Mouse (Mus musculus) large intestine, adult 2 months (tissue): ENCODE measurements around the gene 1700019A02Rik. TPM values are rescaled to one million over a fixed set of nuclear protein-coding genes. Genes with fewer than 3 reads are reported as not detected.

Experiments used
- DNase-seq: peaks from one replicate; pipeline ENCODE4 v3.0.0-alpha.2; 2012; ENCODE audit warnings: low read depth, low spot score
- WGBS: fragments of 180-500 bp; shearing (Covaris S2); methylation state at CpG from one replicate; pipeline ENCODE4 v1.1.7; 2018; 5-methylcytosine and 5-hydroxymethylcytosine counted together
- polyA plus RNA-seq: library from polyadenylated mRNA; depleted of rRNA; stranded (reverse); fragments of >200 nt; gene quantifications from 2 replicates; pipeline ENCODE4 v1.2.3, GENCODE M21; 2012; rRNA removed

Gene 1700019A02Rik
- polyA plus RNA-seq: not detected in 2 replicates

GRCm38 (mm10) chr1:53187536-53187935, at the start of gene 1700019A02Rik:
Gene 1700019A02Rik, minus strand, starts transcription at chr1:53187636.
- DNase-seq: no peak
- WGBS: 96% methylated on average over 8 of the region's 8 CpGs

DNA sequence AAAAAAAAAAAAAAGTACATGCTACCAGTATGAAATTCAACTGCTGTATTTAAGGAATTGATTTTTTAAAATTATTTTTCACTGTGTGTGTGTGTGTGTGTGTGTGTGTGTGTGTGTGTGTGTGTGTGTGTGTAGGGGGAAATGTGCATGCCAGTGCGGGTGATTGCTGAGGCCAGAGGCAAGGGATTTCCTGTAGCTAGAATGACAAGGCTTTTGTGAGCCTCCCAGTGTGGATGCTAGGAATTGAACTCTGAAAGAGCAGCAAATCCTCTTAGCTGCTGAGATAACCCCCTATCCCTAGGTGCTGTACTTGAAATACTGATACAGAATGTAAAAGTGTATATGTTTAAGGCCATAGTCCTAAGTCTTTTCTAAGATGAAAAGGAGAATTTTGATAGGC, 38.6 kb upstream of the 1700019A02Rik start:
- 83% methylated on average over 1 of the region's 1 CpGs for whole genome bisulfite sequencing
- no peak for DNase-seq

DNA sequence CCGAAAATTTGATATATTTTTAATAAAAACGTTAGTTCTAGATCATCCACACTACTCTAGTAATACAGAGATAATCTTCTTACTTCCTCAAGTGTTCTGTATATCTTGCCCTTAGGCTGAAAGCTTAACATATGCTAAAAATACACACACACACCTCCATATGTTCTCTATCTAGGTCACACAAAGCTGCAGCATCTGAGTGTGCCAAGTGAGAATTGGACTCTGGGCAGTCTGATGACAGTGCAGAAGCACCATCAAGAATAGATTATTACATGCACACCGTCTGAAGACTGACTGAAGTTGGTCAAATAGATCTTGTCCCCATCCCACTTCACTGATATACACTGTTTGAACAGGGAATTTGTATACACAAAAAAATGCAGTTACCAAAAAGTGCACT, 38.2 kb upstream of the 1700019A02Rik start:
- no peak for DNase-seq
- WGBS: 85% methylated on average over 3 of the region's 3 CpGs

DNA sequence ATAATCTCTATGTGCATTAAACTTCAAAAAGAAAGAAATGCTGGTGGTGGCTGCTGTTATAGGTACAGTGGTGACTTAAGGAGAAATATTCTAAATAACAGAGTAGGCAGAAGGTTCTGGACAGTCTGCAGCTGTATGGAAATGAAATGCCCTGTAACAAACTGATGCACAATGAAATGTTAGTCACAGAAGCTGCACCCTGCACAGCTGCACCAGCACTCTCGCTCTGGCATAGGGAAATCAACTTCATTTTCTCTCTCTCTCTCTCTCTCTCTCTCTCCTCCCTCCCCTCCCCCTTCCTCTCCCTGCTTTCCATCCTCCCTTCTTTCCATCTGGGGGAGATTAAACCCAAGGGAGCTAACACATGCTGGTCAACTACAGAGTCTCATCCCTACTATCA, 37.3 kb upstream of the 1700019A02Rik start:
- 95% methylated on average over 1 of the region's 1 CpGs for WGBS
- DNase-seq: no peak

GRCm38 (mm10) chr1:53210136-53210535, 22.7 kb upstream of the 1700019A02Rik start:
- DNase-seq: no peak

DNA sequence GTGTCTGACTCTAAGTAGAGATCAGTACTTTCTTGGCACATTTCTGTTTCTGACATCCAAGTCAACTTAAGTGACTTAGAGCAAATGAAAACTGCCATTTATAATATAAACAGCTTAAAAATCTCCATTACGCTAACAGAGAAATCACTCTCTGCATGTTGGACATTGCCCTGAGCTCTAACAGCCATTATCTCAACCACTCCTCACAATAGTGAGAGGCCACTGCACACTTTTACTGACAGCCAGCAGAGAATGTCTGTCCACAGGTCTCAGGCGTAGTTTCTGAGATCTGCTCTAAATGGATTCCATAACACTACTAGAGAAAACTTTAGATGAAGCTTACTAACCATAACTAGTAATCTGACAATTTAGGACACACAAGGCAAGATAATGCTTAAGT, 16.5 kb upstream of the 1700019A02Rik start:
- 91% methylated on average over 2 of the region's 2 CpGs for WGBS
- no peak for DNase-seq

DNA sequence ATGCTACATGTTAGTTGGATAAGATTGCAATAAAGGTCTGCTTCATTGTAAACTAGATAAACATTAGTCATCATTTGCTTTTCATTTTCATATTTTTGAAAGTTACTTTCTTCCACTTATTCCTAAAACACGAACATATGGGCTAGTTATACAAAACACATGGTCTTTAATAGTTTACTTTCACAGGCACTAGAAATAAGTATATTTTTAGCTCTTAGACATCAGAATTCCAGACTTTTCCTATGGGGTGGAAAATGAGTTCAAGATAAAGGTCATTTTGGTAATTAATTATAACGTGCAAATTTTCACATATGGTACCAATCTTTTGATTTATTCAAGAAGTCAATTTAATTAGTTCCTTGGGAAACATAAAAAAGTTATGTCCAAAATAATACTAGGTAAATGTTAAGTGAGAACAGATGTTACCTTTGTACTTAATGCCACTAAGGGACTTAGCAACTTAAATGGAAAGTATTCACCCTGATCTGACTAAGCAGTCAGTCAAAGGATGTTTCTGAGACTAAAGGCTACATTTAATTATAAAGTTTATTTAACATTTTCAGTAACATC, 14.3 kb upstream of the 1700019A02Rik start:
- WGBS: 72% methylated on average over 2 of the region's 2 CpGs
- DNase-seq: no peak

GRCm38 (mm10) chr1:53194536-53194935, 7.1 kb upstream of the 1700019A02Rik start:
- 92% methylated on average over 3 of the region's 3 CpGs for WGBS

DNA sequence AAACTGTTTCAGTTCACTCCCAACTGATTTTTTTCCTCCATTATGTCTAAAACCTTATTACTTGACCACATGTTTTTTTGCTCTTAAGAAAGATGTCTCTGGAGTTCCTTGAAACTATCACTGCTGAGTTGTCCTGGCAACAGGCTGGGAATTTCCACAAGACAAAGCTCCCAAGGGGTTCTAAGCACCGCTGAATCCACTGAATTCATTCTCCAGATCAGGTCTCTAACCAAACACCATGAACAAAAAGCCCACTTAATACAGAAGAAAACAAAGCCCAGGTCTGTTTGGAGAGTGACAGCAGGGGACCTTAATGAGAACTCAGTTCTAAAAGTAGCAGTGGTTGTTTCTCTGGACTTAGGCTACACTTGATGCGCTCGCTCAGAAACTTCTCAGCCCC, 3.8 kb upstream of the 1700019A02Rik start:
- WGBS: 92% methylated on average over 3 of the region's 3 CpGs
- DNase-seq: no peak

More at GRCm38 (mm10) chr1:53194536-53194935, 7.1 kb upstream of the 1700019A02Rik start:
- DNase-seq: no peak

- WGBS: 72% methylated on average over 3 of the region's 3 CpGs
- no peak for DNase-seq
Observed at GRCm38 (mm10) chr1:53189620-53190019, 2.2 kb upstream of the 1700019A02Rik start.

DNA sequence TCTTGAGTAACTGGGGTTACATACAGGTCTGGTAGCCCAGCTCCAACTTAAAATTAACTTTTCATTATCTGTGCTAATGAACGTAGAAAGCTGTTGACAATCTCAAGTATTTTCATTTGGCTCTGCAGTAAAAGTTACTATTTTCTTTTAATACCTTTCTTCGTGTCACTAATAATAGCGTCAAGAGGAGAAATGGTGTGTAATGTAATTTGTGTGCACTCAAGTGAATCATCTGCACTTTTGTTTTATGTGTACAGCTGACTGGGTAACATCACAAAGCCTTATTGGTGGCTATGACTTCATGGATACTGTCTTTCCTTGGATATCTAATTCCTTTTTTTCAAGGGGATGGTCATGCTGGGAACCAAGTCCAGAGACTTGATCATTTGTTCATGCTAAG, 1.1 kb downstream of the 1700019A02Rik start:
- 94% methylated on average over 3 of the region's 3 CpGs for WGBS
- DNase-seq: no peak

DNA sequence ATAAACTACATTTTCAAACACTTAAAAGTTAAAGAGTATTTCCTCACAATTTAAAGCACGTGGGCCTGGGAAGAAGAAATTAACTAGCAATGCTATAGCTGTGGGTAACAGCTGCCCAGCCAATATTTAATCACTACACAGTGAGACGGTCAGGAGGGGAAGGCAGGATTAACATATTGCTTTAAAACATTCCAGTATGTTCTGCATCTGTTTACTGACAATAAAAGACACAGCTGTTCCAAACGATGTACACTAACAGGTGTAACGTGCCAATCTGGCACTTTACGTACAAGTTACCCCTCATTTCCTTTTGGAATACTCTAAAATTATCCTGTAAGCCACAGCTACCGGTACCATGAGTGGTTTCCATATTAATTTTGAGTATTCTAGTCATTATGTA, 29.7 kb downstream of the 1700019A02Rik start:
- WGBS: 41% methylated on average over 6 of the region's 6 CpGs
- no peak for DNase-seq

GRCm38 (mm10) chr1:53123066-53123465, 64.4 kb downstream of the 1700019A02Rik start:
- 23% methylated on average over 2 of the region's 2 CpGs for WGBS
- no peak for DNase-seq

DNA sequence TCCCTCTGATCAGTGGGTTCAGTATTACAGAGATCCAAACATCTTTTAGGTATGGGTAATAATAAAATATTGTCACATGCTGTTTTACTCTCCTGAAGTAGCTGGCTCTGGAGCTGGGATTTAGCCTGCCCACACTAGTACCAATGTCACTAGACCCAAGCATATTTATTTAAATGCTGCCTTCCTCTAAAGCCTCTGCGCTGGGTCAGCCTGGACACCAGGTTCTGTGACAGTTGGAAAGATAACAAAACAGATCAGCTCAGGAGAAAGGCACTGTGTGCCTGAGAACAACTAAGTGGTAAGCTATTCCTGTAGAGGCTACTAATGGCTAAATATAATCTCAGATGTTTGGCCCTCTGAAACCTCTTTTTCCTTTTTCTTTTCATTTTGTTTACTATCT, 76.9 kb downstream of the 1700019A02Rik start:
- WGBS: 71% methylated on average over 1 of the region's 1 CpGs
- DNase-seq: no peak

Other genes with a start within 250 kb of the 1700019A02Rik start
- 3.7 and 6.0 TPM in 2 replicates for gene 1700019D03Rik, start 167.5 kb downstream of the 1700019A02Rik start, polyA plus RNA-seq
- gene Mstn, start 126.0 kb downstream of the 1700019A02Rik start, polyA plus RNA-seq: 0.02 TPM in 1 of 2 replicates, not detected in the other
- gene Pms1, start 109.4 kb upstream of the 1700019A02Rik start, polyA plus RNA-seq: 0.92 and 2.1 TPM in 2 replicates
- gene Ormdl1, start 109.5 kb upstream of the 1700019A02Rik start, polyA plus RNA-seq: 10.0 and 10.8 TPM in 2 replicates
- gene Gm28778, start 109.5 kb upstream of the 1700019A02Rik start, polyA plus RNA-seq: 11.8 and 19.8 TPM in 2 replicates
- 3.7 and 4.6 TPM in 2 replicates for gene Osgepl1, start 126.0 kb upstream of the 1700019A02Rik start, polyA plus RNA-seq
- not detected in 2 replicates for gene Asdurf, start 165.0 kb upstream of the 1700019A02Rik start, polyA plus RNA-seq
- not detected in 2 replicates for gene Gm28551, start 165.0 kb upstream of the 1700019A02Rik start, polyA plus RNA-seq
- 5.6 and 7.6 TPM in 2 replicates for gene Asnsd1, start 165.1 kb upstream of the 1700019A02Rik start, polyA plus RNA-seq